Mouse (Mus musculus): ENCODE data around the gene Pfdn2. TPM values are rescaled to one million over a fixed set of nuclear protein-coding genes. Genes with fewer than 3 reads are reported as not detected.
"Not testable (repeated sequence)": the region's sequence is repeated elsewhere in the genome, so short reads cannot be mapped to it uniquely, and the experiment has no call there.

Pfdn2 gene
- 140 and 149 TPM in 2 replicates for polyA plus RNA-seq (2016; fragmentation: Nextera tagmentation; extraction: Ambion mirVana)

DNA sequence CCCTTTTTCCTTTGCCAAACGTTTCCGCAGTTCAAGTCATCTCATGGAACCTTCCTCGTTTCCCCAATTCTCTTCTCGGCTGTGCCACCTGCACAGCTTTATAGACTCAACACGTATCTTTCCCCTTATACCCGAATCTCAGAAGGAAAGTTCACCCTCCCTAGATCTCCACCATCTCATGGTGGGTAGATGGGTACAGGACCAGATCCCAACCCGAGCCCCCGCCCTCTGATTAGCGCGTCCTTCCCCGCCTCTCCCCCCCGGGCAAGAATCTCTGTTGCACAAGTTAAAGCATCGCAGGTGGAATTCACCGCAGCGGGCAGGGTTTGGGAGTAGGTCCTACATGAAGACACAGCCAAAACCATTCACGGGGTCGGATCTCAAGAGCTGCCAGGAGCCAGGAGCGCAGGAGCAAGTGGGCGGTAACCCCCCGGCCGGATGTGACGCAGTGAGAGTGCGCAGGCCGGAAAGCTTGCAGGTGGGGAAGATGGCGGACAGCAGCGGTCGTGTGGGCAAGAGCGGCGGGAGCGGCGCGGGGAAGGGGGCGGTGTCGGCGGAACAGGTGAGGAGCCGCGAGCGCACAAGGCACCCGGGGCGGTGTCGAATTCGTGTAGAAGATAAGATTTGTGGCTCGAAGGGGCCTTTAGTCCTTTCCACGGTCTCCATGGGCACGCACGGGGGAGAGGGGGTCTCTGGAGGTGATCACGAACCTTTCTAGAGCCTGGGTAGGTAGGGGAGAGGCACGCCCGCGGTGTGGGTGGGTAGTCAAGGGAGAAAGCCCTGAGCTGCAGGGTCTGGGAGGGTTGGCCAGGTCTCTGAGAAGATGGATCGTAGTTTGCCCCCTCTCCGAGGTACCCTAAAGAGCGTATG lies at the start of gene Pfdn2, which contains the start of gene Nit1:
Gene Pfdn2, plus strand, starts transcription at position 446 of the 870 bp plus-strand sequence.
Gene Nit1, minus strand, starts transcription at position 422 of the 870 bp plus-strand sequence.
- peaks cover 30% of the 10 kb centered on the region for H3K4me1 ChIP-seq
- peak within 1 kb of the TSS; percentile 91 for H3K4me3 ChIP-seq
- H3K4me2 ChIP-seq (replicated peaks) = peak within 1 kb of the TSS; percentile 82
- H3K27ac ChIP-seq (replicated peaks) = peak within 1 kb of the TSS; percentile 44
- H3K27me3 ChIP-seq = no peaks in the 10 kb centered on the region
- H3K9ac ChIP-seq (replicated peaks) = peak within 1 kb of the TSS; percentile 80
- ATAC-seq (ENCODE audit: low FRiP score, low read depth) = peak; percentile 96
- H3K36me3 ChIP-seq = peaks cover 32% of the 10 kb centered on the region
- WGBS = under 1% methylated on average over 49 of the region's 53 CpGs
- peaks cover 6% of the 10 kb centered on the region; the same call in 1 of the 2 replicates for H3K9me3 ChIP-seq

DNA sequence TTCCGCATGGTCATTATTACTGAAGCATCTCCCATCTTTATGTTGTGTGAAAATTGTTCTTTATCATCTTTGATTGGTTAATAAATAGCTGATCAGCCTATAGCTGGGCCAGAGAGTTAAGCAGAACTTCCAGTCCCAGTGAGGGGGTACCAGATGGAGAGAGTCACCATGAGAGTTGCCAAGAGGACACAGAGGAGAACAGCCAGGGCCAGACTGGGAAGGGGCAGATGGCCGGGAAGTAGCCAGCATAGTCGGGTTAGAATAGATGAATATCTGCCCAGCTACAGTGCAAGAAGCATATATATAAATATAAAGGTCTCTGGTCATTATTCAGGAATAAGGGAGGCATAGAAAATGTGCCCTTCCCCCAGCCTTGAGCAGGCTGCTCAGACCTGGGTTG lies 47.2 kb upstream of the Pfdn2 start:
- H3K4me1 ChIP-seq = peaks cover 7% of the 10 kb centered on the region; the same call in 1 of the 2 replicates
- H3K27me3 ChIP-seq = peaks cover 28% of the 10 kb centered on the region
- no peak overlapping the region for H3K4me3 ChIP-seq
- no peak overlapping the region for H3K27ac ChIP-seq (replicated peaks)
- H3K4me2 ChIP-seq (replicated peaks) = no peak overlapping the region
- no peak overlapping the region for H3K9ac ChIP-seq (replicated peaks)
- no peak for ATAC-seq (ENCODE audit: low FRiP score, low read depth)
- no peaks in the 10 kb centered on the region for H3K9me3 ChIP-seq
- no peaks in the 10 kb centered on the region for H3K36me3 ChIP-seq
- 77% methylated on average over 3 of the region's 3 CpGs for WGBS

DNA sequence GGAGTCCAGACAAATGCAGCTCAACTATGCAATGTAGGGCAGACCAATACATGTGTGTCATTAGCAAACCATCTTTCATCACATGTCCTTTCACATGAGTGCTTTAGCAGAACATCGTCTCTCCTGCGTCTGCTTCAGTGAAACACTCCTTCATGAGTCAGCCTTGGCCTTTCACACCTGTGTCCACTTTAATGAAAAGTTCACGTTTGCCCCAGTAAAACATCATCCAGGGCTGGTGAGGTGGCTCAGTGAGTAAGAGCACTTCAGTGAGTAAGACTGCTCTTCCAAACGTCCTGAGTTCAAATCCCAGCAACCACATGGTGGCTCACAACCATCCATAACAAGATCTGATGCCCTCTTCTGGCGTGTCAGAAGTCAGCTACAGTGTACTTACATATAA lies 39.3 kb upstream of the Pfdn2 start:
- H3K9ac ChIP-seq (replicated peaks); ATAC-seq (ENCODE audit: low FRiP score, low read depth); H3K4me1 ChIP-seq; H3K4me2 ChIP-seq (replicated peaks); H3K36me3 ChIP-seq; H3K27ac ChIP-seq (replicated peaks); H3K4me3 ChIP-seq; H3K27me3 ChIP-seq; H3K9me3 ChIP-seq: not testable (repeated sequence)
- WGBS = 76% methylated on average over 5 of the region's 5 CpGs

DNA sequence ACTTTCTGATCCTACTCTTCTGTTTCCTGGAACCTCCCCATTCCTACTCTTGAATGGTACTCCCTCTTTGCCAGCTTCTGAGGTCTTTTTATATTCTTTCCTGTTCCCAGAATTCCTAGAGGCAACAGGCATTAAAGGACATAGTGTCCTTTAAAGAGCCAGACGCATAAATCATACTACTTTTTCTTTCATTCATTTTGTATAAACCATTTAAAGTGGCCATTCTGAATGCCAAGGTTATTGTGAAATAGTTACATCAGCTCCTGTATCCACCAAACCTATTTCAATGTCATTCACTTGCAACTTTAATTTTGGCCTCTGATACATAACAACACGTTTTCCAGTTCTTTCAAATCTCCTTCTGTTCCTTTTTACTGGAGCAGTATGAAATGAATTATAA lies 36.1 kb upstream of the Pfdn2 start:
- no peaks in the 10 kb centered on the region for H3K36me3 ChIP-seq
- no peak overlapping the region for H3K27ac ChIP-seq (replicated peaks)
- 73% methylated on average over 2 of the region's 2 CpGs for WGBS
- H3K4me3 ChIP-seq = no peak overlapping the region
- no peaks in the 10 kb centered on the region for H3K9me3 ChIP-seq
- no peak for ATAC-seq (ENCODE audit: low FRiP score, low read depth)
- 0 out of 2 replicates have a peak, but pooled peaks cover 4% of the 10 kb centered on the region for H3K27me3 ChIP-seq
- H3K9ac ChIP-seq (replicated peaks) = no peak overlapping the region
- H3K4me1 ChIP-seq = no peaks in the 10 kb centered on the region
- no peak overlapping the region for H3K4me2 ChIP-seq (replicated peaks)

DNA sequence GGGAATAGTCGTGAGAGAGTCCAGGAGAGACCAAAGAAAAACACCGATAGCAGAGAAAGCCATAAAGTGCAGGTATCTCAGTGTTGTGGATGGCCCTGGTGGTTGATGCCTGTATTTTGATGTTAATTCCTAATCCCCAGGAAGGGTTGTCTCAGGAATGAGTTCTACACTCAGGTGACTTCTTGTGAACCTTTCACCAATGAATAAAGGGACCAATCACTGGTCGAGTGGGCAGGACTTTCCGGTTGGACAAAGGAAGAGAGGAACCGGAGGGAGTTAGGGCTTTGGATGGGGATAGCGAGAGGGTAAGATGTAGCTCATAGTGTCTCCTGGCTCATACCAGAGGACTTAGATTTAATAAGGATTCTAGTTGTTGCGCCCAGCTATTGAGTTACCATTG lies 25.7 kb upstream of the Pfdn2 start:
- Histone ChIP-seq H3K4me2 (replicated peaks) (no peak overlapping the region), H3K4me3 (no peak overlapping the region), H3K9ac (replicated peaks) (no peak overlapping the region), H3K4me1 (no peaks in the 10 kb centered on the region), H3K9me3 (no peaks in the 10 kb centered on the region), H3K36me3 (no peaks in the 10 kb centered on the region), H3K27me3 (no peaks in the 10 kb centered on the region), H3K27ac (replicated peaks) (no peak overlapping the region)
- WGBS = 13% methylated on average over 7 of the region's 7 CpGs
- ATAC-seq (ENCODE audit: low FRiP score, low read depth) = no peak

DNA sequence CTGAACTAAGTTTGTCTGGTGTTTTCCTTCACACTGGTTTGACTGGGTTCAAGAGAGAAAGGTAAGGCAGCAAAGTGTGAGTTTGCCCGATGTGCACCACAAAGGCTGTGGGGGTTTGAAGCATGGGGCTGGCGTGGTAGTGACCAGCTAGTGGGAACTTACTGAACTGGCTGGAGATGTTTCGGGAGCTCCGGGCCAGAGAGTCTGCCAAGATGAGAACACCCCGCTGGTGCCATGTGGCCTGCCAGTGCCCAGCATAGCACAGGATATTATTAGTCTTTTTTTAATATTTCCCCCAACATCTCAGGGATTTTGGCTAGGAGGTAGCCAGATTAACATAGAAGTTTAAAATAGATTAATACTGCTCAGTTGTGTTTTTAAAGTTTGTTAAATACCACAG lies 25.3 kb upstream of the Pfdn2 start:
- Histone ChIP-seq H3K4me3 (no peak overlapping the region), H3K27me3 (no peaks in the 10 kb centered on the region), H3K4me1 (no peaks in the 10 kb centered on the region), H3K27ac (replicated peaks) (no peak overlapping the region), H3K4me2 (replicated peaks) (no peak overlapping the region), H3K9me3 (no peaks in the 10 kb centered on the region), H3K36me3 (no peaks in the 10 kb centered on the region), H3K9ac (replicated peaks) (no peak overlapping the region)
- ATAC-seq (ENCODE audit: low FRiP score, low read depth) = no peak
- WGBS = 14% methylated on average over 5 of the region's 5 CpGs

DNA sequence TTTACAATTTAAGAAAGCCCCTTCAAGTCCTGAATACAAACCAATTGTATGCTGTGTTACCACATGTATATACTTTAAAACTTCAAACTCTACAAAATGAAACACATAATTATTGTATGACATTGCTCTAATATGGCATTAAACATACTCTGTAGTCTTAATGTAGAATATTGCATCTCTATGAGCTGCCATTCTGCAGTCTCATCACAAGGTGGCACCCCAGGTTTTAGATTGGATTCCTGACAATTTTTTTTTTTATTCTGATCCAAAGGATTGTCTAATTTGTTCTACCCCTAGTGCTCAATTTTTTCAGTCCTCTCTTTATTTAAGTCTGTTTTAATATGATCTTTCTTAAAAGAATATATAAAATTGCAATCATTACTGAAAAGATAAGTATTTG lies 24.1 kb upstream of the Pfdn2 start:
- no peak overlapping the region for H3K4me3 ChIP-seq
- H3K9me3 ChIP-seq = no peaks in the 10 kb centered on the region
- ATAC-seq (ENCODE audit: low FRiP score, low read depth) = no peak
- H3K36me3 ChIP-seq = no peaks in the 10 kb centered on the region
- H3K27ac ChIP-seq (replicated peaks) = no peak overlapping the region
- no peak overlapping the region for H3K9ac ChIP-seq (replicated peaks)
- no peaks in the 10 kb centered on the region for H3K4me1 ChIP-seq
- no peak overlapping the region for H3K4me2 ChIP-seq (replicated peaks)
- no peaks in the 10 kb centered on the region for H3K27me3 ChIP-seq

DNA sequence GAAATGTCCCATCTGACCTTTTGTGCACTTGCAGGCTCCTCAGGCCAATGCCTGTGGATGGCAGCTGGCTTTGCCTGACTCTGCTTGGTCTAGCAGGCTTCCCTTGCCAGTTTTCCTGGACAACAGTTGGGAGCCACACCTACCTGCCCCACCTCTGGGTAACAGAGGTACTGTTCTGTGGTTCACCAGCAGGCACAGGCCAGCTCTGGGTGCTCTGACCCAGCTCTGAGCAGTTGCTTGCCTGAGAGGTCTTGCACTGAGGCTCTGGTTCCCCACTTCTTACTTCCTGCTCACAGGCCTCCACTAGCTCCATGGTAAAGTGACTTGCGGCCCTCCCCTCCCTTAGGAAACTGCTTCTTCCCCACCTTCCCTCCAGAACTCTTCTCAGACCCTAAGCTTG lies 23.5 kb upstream of the Pfdn2 start:
- Histone ChIP-seq H3K36me3 (no peaks in the 10 kb centered on the region), H3K9me3 (no peaks in the 10 kb centered on the region), H3K4me2 (replicated peaks) (no peak overlapping the region), H3K4me3 (no peak overlapping the region), H3K27me3 (no peaks in the 10 kb centered on the region), H3K27ac (replicated peaks) (no peak overlapping the region), H3K9ac (replicated peaks) (no peak overlapping the region), H3K4me1 (no peaks in the 10 kb centered on the region)
- ATAC-seq (ENCODE audit: low FRiP score, low read depth) = no peak
- 85% methylated on average over 1 of the region's 1 CpGs for WGBS

DNA sequence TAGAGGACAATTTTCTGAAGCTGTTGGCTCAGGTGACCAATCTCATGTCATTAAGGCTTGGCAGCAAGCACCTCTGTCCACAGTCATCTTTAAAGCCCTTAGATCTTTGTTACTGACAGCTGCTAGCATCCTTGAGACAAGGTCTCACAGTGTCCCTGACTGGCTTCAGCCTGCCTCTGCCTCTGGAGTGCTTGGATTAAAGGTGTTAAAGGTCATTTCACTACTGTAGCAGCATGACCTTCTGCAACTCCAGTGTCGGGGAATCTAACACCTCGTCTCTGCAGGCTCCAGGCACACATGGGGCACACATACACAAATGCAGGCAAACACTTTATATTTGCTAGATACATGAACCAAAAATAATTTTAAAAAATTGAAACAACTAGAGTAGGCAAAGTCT lies 19.9 kb upstream of the Pfdn2 start:
- Histone ChIP-seq H3K4me3 (no peak overlapping the region), H3K4me2 (replicated peaks) (no peak overlapping the region), H3K27me3 (no peaks in the 10 kb centered on the region), H3K9me3 (no peaks in the 10 kb centered on the region), H3K4me1 (peaks cover 19% of the 10 kb centered on the region), H3K36me3 (no peaks in the 10 kb centered on the region), H3K9ac (replicated peaks) (no peak overlapping the region), H3K27ac (replicated peaks) (no peak overlapping the region)
- no peak for ATAC-seq (ENCODE audit: low FRiP score, low read depth)
- WGBS = 89% methylated on average over 2 of the region's 2 CpGs

DNA sequence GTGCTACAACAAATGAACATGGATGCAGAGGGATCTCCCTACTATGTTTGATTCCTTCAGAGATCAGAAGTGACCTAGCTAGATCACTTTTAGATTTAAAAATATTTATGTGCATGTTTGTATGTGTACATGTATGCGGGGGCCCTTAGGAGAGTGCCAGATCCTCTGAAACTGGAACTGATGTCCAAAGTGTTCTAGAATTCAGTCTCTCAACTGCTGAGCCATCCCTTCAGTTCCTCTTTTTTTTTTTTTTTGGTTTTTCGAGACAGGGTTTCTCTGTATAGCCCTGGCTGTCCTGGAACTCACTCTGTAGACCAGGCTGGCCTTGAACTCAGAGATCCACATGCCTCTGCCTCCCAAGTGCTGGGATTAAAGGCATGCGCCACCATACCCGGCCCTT lies 18.9 kb upstream of the Pfdn2 start:
- not testable (repeated sequence) for H3K36me3 ChIP-seq; H3K27me3 ChIP-seq; H3K27ac ChIP-seq (replicated peaks); ATAC-seq (ENCODE audit: low FRiP score, low read depth); H3K4me2 ChIP-seq (replicated peaks); H3K9ac ChIP-seq (replicated peaks); H3K9me3 ChIP-seq; H3K4me3 ChIP-seq
- H3K4me1 ChIP-seq = peaks cover 28% of the 10 kb centered on the region
- 90% methylated on average over 4 of the region's 4 CpGs for WGBS

DNA sequence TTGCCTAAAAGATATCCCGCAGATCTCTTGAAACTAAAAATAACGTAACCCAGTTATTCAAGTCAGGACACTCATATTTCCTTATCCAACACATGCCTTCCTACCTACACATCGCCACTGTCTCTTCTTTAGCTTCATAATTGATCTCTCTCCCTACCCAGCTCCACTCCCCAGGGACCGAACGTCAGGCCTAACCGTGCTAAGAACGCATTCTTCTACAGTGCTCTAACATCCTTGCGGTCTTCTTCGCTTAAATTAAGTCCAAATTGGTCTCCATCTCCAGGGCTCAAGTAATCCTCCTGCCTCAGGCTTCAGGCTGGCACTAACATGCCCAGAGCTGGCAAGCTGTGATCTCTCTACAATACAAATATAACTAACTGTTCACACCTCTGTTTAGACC lies 17.2 kb upstream of the Pfdn2 start:
- H3K4me2 ChIP-seq (replicated peaks) = peak overlapping the region; percentile 78
- H3K36me3 ChIP-seq = 0 out of 2 replicates have a peak, but pooled peaks cover 3% of the 10 kb centered on the region
- 43% methylated on average over 9 of the region's 9 CpGs for WGBS
- no peak for ATAC-seq (ENCODE audit: low FRiP score, low read depth)
- peaks cover 34% of the 10 kb centered on the region for H3K4me1 ChIP-seq
- peak overlapping the region; percentile 85 for H3K9ac ChIP-seq (replicated peaks)
- H3K27ac ChIP-seq (replicated peaks) = peak overlapping the region; percentile 98
- H3K9me3 ChIP-seq = no peaks in the 10 kb centered on the region
- no peaks in the 10 kb centered on the region for H3K27me3 ChIP-seq
- peak overlapping the region; percentile 88 for H3K4me3 ChIP-seq

DNA sequence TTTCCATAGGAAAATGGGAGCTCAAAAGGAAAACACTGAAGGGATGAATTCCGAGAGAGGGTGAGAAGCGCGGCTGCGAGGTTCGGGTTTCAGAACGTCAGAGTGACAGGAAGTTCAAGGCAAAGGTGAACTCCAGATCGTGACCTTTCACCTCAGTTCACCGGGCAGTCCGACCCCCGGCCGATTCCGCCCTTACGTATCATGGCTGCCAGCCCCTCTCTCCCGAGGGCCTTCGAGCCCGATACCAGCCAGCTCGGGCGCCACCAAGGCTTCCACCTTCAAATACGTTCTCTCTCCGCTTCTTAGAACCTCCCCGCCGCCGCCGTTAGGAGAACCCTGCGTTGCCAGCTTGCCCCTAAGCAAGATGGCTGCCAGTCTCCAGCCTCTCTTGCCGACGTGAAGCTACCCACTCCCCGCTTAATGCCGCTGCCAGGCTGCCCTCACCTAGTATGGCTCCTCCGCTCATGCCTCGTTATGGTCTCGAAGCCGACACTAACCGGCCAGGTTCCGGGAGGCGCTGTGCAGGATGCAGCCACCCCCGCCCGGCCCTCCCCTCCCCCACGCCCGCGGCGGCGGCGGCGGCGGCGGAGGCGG lies 16.5 kb upstream of the Pfdn2 start, which contains the start of gene Dedd:
Gene Dedd, plus strand, starts transcription at position 307 of the 594 bp plus-strand sequence.
- WGBS = under 1% methylated on average over 46 of the region's 48 CpGs
- peak within 1 kb of the TSS; percentile 98 for H3K27ac ChIP-seq (replicated peaks)
- ATAC-seq (ENCODE audit: low FRiP score, low read depth) = peak; percentile 95
- H3K36me3 ChIP-seq = 0 out of 2 replicates have a peak, but pooled peaks cover 3% of the 10 kb centered on the region
- peak within 1 kb of the TSS; percentile 85 for H3K9ac ChIP-seq (replicated peaks)
- peaks cover 38% of the 10 kb centered on the region for H3K4me1 ChIP-seq
- peak within 1 kb of the TSS; percentile 88 for H3K4me3 ChIP-seq
- H3K4me2 ChIP-seq (replicated peaks) = peak within 1 kb of the TSS; percentile 78
- H3K27me3 ChIP-seq = no peaks in the 10 kb centered on the region
- no peaks in the 10 kb centered on the region for H3K9me3 ChIP-seq
